ENCODE assay signal across 16 mouse cellular contexts in genomic region chr4:153374233-153374632, GRCm38 (mm10).
"Had no signal": no experiment of that assay in that cellular context is flagged by ENCODE, and none has a peak within 500 bp of the region (broad histone marks: within the 10 kb centered on the region; RNA-seq: fewer than 3 reads in every experiment).

No protein-coding gene starts in this region.

- H3K4me3 ChIP-seq: neural tube, embryonic 13.5 days; neural tube, embryonic 15.5 days; stomach, embryonic 15.5 days had no signal

- DNase-seq: retina, postnatal 1 day; right cerebral cortex, adult 18-20 months; right cerebral cortex, postnatal 14 days; right cerebral cortex, postnatal 25 days; right cerebral cortex, postnatal 4 days; spleen, adult 18-20 months; thymus, adult 18-20 months; thymus, adult 2 months; thymus, postnatal 14 days; thymus, postnatal 25 days; thymus, postnatal 36 days; thymus, postnatal 4 days had no signal

- H3K27me3 ChIP-seq: neural tube, embryonic 13.5 days; neural tube, embryonic 15.5 days; stomach, embryonic 15.5 days had no signal

- H3K36me3 ChIP-seq: neural tube, embryonic 15.5 days; stomach, embryonic 15.5 days had no signal

- H3K27ac ChIP-seq: neural tube, embryonic 13.5 days; neural tube, embryonic 15.5 days; stomach, embryonic 15.5 days; stomach, postnatal 0 days had no signal

- H3K4me1 ChIP-seq: stomach, embryonic 15.5 days had no signal

- H3K9ac ChIP-seq: neural tube, embryonic 13.5 days; neural tube, embryonic 15.5 days; stomach, embryonic 15.5 days had no signal

- H3K9me3 ChIP-seq: neural tube, embryonic 13.5 days; neural tube, embryonic 15.5 days; stomach, embryonic 15.5 days had no signal

- H3K4me2 ChIP-seq: neural tube, embryonic 13.5 days; neural tube, embryonic 15.5 days; stomach, embryonic 15.5 days had no signal
